Mouse (Mus musculus) cerebellum, postnatal 4 days (tissue): ENCODE measurements around the gene Nbas.

Source experiments
- DNase-seq, 2 experiments: peaks; one replicate each; pipeline ENCODE4 v3.0.0; 2022; ENCODE audit warnings: low spot score in 2 of 2, mixed read lengths in 1 of 2

Gene Nbas

GRCm38 (mm10) chr12:13389644-13390043, 120.7 kb downstream of the Nbas start:
- DNase-seq, result no peak

DNA sequence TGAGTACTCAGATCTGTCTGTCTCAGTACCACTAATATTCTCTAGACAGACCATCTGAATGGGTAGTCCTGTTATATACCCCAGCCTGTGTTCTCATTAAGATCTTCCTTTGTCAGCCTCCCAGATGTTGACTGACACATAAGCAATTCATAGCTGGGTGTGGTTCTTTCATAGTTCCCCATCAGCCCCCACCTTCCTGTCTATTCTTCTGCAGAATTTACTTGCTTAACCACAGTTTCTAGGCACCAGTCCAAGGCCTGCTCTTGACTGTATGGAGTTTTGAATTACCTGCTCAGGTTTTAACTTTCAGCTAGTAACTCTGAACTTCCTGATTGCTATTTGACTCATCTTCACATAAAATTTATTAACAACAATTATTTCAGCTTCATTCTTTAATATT, 141.3 kb downstream of the Nbas start:
- DNase-seq, result no peak

GRCm38 (mm10) chr12:13418651-13419050, 149.7 kb downstream of the Nbas start:
- no peak for DNase-seq

DNA sequence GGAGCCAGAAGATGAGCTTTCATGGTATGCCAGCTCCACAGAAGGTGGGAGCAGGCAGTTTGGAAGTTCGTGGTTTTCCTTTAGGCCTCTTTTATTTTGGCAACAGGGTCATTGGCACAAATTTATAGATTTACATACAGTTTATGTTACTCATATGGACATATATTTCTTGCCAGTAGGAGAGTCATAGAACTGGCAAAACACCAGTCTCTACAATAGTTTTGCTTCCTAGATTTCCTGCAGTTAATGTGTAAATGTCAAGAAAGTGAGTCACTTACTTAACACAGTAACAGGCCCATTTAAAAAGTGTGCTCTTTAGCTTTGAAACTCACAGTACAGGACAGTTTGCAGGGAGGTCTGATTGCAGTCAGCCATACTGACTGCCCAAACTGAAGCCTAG, 161.3 kb downstream of the Nbas start:
- no peak for DNase-seq

GRCm38 (mm10) chr12:13444653-13445431, 175.9 kb downstream of the Nbas start:
- DNase-seq, result no peak

DNA sequence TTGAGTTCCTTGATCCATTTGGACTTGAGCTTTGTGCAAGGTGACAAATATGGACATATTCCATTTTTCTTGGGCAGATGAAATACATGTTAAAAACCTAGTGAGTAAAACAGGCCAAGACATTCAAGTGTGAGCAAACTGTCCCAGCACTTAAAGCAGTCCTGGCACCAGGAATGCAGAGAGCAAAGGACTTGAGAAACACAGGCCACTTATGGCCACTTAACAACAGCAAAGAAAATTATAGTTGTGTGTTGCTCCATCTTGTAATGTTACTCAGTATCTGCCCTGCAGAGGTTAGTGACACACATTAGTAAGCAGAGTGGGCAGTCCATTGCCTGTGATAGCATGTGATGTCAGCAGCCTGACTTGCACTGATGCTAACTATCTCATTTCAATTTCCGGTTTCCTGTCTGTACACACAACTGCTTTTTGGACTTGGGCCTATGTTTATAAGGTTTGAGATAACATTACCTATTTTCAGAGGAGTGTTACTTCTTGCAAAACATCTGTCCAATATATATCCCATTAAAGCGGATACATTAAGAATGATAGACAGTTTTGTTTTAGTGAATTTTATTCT, 176.6 kb downstream of the Nbas start:
- no peak for DNase-seq

GRCm38 (mm10) chr12:13448916-13449315, 180.0 kb downstream of the Nbas start:
- no peak for DNase-seq

GRCm38 (mm10) chr12:13452050-13452449, 183.1 kb downstream of the Nbas start:
- DNase-seq, result no peak

GRCm38 (mm10) chr12:13460223-13460853, 191.4 kb downstream of the Nbas start:
- no peak for DNase-seq

- no peak for DNase-seq
Measured at GRCm38 (mm10) chr12:13461558-13462153, 192.7 kb downstream of the Nbas start.

GRCm38 (mm10) chr12:13462397-13462796, 193.5 kb downstream of the Nbas start:
- DNase-seq, result no peak

DNA sequence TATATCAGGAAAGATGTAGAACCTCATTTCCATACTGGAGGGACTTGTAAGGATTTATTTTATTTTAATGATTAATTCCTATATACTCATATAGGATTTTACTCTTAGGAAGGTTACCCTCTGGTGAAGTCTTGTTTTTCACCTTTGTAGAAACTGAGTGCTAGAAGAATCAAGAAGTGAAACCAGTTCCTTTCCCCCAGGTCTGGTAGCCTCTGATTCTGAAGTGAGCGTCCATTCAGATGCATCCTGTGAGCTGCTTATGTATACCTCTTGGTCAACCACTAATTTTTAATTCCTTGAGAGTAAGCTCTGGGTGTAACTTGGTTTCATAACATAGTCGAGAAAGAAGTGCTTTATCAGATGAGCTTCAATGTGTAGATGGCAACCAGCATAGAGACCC, 196.6 kb downstream of the Nbas start:
- no peak for DNase-seq

DNA sequence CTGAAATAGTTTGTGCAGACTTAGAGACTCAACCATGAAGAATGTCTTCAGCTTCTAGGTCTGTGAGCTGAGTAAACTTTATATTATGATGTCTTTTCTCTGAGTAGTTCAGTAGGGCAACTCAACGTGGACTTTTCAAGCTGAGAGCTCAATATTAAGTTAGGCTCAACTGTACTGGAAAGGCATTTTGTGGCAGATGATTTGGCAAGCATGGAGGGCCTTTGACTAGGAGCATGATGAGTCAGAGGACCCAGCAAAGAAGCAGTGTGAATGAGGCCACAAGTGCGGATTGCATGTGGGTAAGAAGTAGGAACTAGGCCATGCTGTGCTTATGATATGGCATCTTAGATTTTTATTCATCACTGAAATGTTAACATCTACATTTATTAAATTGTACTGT, 205.9 kb downstream of the Nbas start:
- DNase-seq, result no peak

DNA sequence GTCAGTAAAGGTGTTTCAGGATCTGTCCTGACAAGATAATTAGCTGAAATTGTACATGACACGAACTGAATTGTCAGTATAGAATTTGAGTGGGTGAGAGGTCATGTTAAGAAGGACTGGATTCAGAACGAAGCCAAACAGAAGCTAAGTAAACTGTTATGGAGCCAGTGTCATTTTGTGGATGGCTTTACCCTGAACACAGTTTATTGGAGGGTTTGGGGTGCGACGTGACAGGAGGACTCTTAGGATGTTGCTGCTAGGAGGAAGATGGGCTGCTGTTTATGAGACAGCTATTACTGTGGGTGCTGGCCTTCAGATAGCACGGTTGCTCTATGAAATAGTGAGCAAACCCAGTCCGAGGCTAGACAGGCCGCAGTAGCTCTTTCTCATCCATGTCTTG, 210.2 kb downstream of the Nbas start:
- no peak for DNase-seq

DNA sequence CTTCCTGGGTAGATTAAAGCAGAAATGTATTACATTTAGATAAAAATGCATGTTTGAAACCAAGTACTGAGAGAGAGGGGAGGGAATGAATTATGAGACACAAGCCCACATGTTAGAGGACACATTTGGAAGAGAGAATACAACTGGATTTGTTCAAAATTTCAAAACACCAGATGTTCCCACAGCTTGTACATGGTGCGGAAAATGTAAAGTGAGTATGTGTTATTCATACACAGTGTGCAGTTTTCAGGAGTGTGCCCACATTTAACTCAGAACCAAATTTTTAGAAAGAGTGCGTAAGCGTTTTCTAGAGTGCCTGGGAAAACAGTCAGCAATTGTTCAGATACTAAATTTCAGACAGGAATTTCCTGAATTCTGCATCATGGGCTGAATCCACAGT, 217.3 kb downstream of the Nbas start:
- DNase-seq, result no peak

DNA sequence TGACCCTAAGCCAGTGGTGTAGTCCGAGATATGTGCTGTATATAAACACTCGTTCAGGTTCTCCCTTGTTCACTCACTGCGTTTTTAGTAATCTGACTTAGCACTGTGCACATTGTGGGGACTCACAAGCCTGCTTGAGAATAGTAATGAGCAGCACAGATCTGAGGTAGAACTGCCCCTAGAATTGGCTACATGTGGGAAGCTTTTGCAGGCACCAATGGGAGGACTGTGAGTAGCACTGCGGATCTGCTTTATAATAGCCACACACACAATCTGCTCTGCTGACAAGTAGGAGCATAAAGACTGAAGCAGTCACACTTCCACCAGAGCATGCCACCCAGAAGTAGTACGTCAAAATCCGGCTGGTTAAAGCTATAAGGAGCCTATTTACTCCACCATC, 228.3 kb downstream of the Nbas start:
- DNase-seq, result no peak

- no peak for DNase-seq
Measured at GRCm38 (mm10) chr12:13499237-13499889, 230.4 kb downstream of the Nbas start.

GRCm38 (mm10) chr12:13500191-13500590, 231.3 kb downstream of the Nbas start:
- no peak for DNase-seq

GRCm38 (mm10) chr12:13504771-13505444, 236.0 kb downstream of the Nbas start:
- no peak for DNase-seq

DNA sequence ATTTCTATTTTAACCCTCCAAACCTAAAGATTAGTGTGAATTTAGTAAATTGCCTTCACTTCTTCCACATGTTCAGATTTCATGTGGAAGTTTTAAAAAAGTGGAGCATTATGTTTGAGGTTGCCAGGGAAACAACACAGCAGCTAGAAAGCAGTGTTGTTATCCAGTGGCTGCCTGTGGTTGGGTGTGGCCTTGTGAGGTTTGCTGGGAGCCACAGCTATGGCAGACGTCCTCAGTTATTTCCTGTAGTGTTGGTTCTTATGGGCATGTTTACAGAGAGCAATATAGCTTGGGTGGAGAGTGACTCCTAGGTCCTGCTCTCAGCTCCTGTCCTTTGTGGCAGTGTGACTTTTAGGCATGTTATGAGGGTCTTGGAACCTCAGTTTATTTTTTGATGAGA, 249.1 kb downstream of the Nbas start:
- no peak for DNase-seq

- no peak for DNase-seq
Measured at GRCm38 (mm10) chr12:13519413-13519812, 250.5 kb downstream of the Nbas start.
